Mouse (Mus musculus) G1E (cell line): ENCODE results near the gene Ring1. TPM values are rescaled to one million over a fixed set of nuclear protein-coding genes. Genes with fewer than 3 reads are reported as not detected.

Experiments used
- ATAC-seq: 2 replicates; pipeline ENCODE4 v1.8.0; 2016; ENCODE audit warnings: mild to moderate bottlenecking; ENCODE audit not compliant: insufficient number of reproducible peaks, poor library complexity, low FRiP score, severe bottlenecking; ENCODE audit errors: extremely low read depth
- DNase-seq: peaks from one replicate; pipeline ENCODE4 v3.0.0; 2012; ENCODE audit warnings: low spot score
- H3K27me3 ChIP-seq: 2 replicates; pipeline ENCODE4 v1.6.1; 2012; ENCODE audit warnings: mild to moderate bottlenecking, low read length, inconsistent platforms; ENCODE audit not compliant: insufficient read depth
- H3K36me3 ChIP-seq: replicated peaks from 2 replicates; pipeline ENCODE3; 2012; ENCODE audit warnings: mild to moderate bottlenecking, inconsistent platforms
- H3K4me1 ChIP-seq: 2 replicates; pipeline ENCODE4 v1.6.1; 2012; ENCODE audit warnings: low read depth, low read length, inconsistent platforms, mixed read lengths; ENCODE audit not compliant: insufficient read depth
- H3K4me3 ChIP-seq: 2 replicates; pipeline ENCODE4 v1.5.1; 2012; ENCODE audit warnings: low read depth, mild to moderate bottlenecking, inconsistent platforms, low read length, moderate library complexity, mixed read lengths
- H3K9me3 ChIP-seq: replicated peaks from 2 replicates; pipeline ENCODE4 v1.6.1; 2012; ENCODE audit warnings: inconsistent platforms
- CTCF ChIP-seq: IDR thresholded peaks from 2 replicates; pipeline ENCODE4 v1.5.1; 2012; ENCODE audit warnings: low read depth, low read length, inconsistent platforms, mixed read lengths
- GATA1 ChIP-seq: IDR thresholded peaks from 2 replicates; pipeline ENCODE4 v1.6.1; 2012; ENCODE audit warnings: borderline replicate concordance, low read length, inconsistent platforms, mixed read lengths
- GATA2 ChIP-seq: IDR thresholded peaks from 2 replicates; pipeline ENCODE4 v1.6.1; 2012; ENCODE audit warnings: low read depth, low read length, inconsistent platforms, borderline replicate concordance
- POLR2AphosphoS5 ChIP-seq: IDR thresholded peaks from 2 replicates; pipeline ENCODE4 v1.6.1; 2012; ENCODE audit warnings: low read depth, low read length, inconsistent platforms; ENCODE audit not compliant: insufficient replicate concordance
- TAL1 ChIP-seq: conservative IDR thresholded peaks from 2 replicates; pipeline ENCODE4 v1.6.1; 2012; ENCODE audit warnings: low read depth, low read length, inconsistent platforms, mixed read lengths
- polyA plus RNA-seq: library from polyadenylated mRNA; stranded (reverse); fragments of >175 nt; gene quantifications from 2 replicates; pipeline ENCODE4 v1.2.3, GENCODE M21; 2012
- total RNA-seq, 2 experiments: library from RNA; stranded (forward) in 1 of 2; stranded (reverse) in 1 of 2; fragments of 200-1000 nt in 1 of 2; fragments of >200 nt in 1 of 2; fragmentation: Nextera tagmentation in 1 of 2; gene quantifications; 2 replicates each; pipeline ENCODE4 v1.2.3; 2014 to 2017

Gene Ring1
- total and polyA plus RNA-seq, 3 experiments: 8.4 to 46.4 (median 10.9) TPM

- Histone ChIP-seq H3K4me3 (peak overlapping the region; percentile 91), H3K9me3 (no peaks in the 10 kb centered on the region), H3K27me3 (no peaks in the 10 kb centered on the region), H3K36me3 (peaks cover 68% of the 10 kb centered on the region), H3K4me1 (peaks cover 81% of the 10 kb centered on the region)
- no peak for TF ChIP-seq GATA2
- no peak for TF ChIP-seq TAL1
- TF ChIP-seq CTCF: no peak
- TF ChIP-seq GATA1: no peak
- no peak for TF ChIP-seq POLR2AphosphoS5
- no peak for DNase-seq
- no peak for ATAC-seq
Observed at GRCm38 (mm10) chr17:34029890-34030595, 5.6 kb upstream of the Ring1 start.

GRCm38 (mm10) chr17:34029150-34029889 is 4.8 kb upstream of the Ring1 start:
- no peak for ATAC-seq
- DNase-seq: no peak
- peaks cover 80% of the 10 kb centered on the region for H3K4me1 ChIP-seq
- peaks cover 61% of the 10 kb centered on the region for H3K36me3 ChIP-seq
- TF ChIP-seq TAL1 (no peak), CTCF (no peak), POLR2AphosphoS5 (no peak), GATA1 (no peak), GATA2 (no peak)
- H3K9me3 ChIP-seq: no peaks in the 10 kb centered on the region
- peak overlapping the region; percentile 91; the same call in 1 of the 2 replicates for H3K4me3 ChIP-seq
- no peaks in the 10 kb centered on the region for H3K27me3 ChIP-seq

GRCm38 (mm10) chr17:34028501-34029149 is 4.1 kb upstream of the Ring1 start:
- H3K4me3 ChIP-seq: peak overlapping the region; percentile 91
- no peaks in the 10 kb centered on the region for H3K27me3 ChIP-seq
- ATAC-seq: no peak
- no peak for DNase-seq
- H3K4me1 ChIP-seq: peaks cover 80% of the 10 kb centered on the region
- H3K9me3 ChIP-seq: no peaks in the 10 kb centered on the region
- TF ChIP-seq CTCF (no peak), GATA1 (no peak), TAL1 (no peak), POLR2AphosphoS5 (no peak), GATA2 (no peak)
- H3K36me3 ChIP-seq: peaks cover 55% of the 10 kb centered on the region

- H3K4me1 ChIP-seq: peaks cover 78% of the 10 kb centered on the region
- peak; percentile 77 for ATAC-seq
Observed at GRCm38 (mm10) chr17:34027656-34028223, 3.3 kb upstream of the Ring1 start, which contains the start of gene H2-Ke6. TSS of gene H2-Ke6 (minus strand) at chr17:34028060.

GRCm38 (mm10) chr17:34026917-34027655 is 2.6 kb upstream of the Ring1 start:
- DNase-seq: peak; percentile 63
- Histone ChIP-seq H3K9me3 (peaks cover 10% of the 10 kb centered on the region), H3K4me1 (peaks cover 75% of the 10 kb centered on the region), H3K4me3 (peak overlapping the region; percentile 84), H3K36me3 (peaks cover 63% of the 10 kb centered on the region), H3K27me3 (no peaks in the 10 kb centered on the region)
- ATAC-seq: no peak
- TF ChIP-seq CTCF (no peak), GATA1 (no peak), GATA2 (no peak), POLR2AphosphoS5 (no peak), TAL1 (no peak)

More at GRCm38 (mm10) chr17:34027656-34028223, 3.3 kb upstream of the Ring1 start, which contains the start of gene H2-Ke6:
- H3K4me3 ChIP-seq: peak within 1 kb of the TSS; percentile 91
- TF ChIP-seq POLR2AphosphoS5 (no peak), TAL1 (no peak), GATA1 (no peak), CTCF (no peak), GATA2 (no peak)
- H3K27me3 ChIP-seq: no peaks in the 10 kb centered on the region
- peak; percentile 95 for DNase-seq
- peaks cover 57% of the 10 kb centered on the region for H3K36me3 ChIP-seq
- H3K9me3 ChIP-seq: peaks cover 6% of the 10 kb centered on the region
